Mouse (Mus musculus): ENCODE measurements around the gene Negr1.

Gene Negr1

GRCm38 (mm10) chr3:157268742-157269141 lies 707.1 kb downstream of the Negr1 start:
- no peak for DNase-seq

DNA sequence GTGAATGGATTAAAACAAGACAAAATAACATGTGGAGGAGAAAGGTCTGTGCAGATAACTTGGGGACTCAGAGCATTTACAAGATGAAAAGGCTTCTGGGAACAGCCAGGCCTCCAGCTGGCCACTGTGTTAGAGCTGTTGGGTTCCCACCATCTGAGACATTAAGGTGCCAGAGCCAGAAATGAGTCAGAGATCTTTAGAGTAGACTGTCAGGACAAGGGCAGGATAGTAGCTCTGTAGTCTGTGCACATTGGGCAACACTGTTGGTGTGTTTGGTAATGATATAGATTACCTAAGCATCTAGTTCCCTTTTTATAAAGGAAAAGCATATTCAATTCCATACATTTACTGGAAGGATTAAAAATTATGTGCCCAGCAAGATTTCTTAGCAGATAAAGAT lies 710.8 kb downstream of the Negr1 start:
- DNase-seq: no peak

DNA sequence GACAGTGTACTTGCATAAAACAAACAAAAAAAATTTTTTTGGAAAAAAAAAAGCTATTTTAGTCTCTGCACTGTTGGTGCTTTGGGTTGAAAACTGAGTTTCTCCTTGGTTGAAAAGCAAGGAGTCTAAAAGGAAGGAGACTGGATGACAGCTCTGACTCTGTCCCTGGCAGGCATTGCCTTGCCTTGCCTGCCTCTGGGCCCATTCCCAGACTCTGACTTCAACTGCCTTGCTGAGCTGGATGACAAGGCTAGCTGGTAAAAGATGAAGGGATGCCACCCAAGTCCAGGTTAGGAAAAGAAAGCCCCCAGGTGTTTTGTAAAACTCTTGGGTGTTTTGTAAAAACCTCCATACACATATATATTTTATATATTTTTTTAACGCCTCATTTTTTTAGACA lies 712.5 kb downstream of the Negr1 start:
- DNase-seq: no peak

- DNase-seq: no peak
Observed at GRCm38 (mm10) chr3:157279717-157280116, 718.1 kb downstream of the Negr1 start.

- no peak for DNase-seq
Observed at GRCm38 (mm10) chr3:157281259-157281658, 719.7 kb downstream of the Negr1 start.

- no peak for DNase-seq
Observed at GRCm38 (mm10) chr3:157291286-157291685, 729.7 kb downstream of the Negr1 start.

DNA sequence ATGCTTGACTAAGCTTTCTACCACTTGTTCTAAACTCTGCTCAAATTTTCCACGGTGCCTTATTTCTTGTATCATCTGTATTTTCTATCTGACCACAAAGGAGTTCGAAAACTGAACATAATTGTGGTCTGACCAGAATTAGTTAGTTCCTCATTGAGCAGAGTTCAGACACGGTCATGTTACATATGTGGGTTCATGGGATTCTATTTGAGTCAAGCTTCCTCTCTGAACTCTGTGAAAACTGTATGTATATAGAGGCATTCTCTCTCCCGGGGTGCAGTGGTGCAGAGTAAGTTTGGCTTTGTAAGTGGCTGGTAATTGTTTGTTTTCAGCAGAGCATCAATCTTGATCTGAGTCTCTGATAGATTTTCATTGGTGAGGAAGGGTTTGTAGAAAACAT lies 735.6 kb downstream of the Negr1 start:
- no peak for DNase-seq

GRCm38 (mm10) chr3:157303430-157304116 lies 742.0 kb downstream of the Negr1 start:
- no peak for DNase-seq

DNA sequence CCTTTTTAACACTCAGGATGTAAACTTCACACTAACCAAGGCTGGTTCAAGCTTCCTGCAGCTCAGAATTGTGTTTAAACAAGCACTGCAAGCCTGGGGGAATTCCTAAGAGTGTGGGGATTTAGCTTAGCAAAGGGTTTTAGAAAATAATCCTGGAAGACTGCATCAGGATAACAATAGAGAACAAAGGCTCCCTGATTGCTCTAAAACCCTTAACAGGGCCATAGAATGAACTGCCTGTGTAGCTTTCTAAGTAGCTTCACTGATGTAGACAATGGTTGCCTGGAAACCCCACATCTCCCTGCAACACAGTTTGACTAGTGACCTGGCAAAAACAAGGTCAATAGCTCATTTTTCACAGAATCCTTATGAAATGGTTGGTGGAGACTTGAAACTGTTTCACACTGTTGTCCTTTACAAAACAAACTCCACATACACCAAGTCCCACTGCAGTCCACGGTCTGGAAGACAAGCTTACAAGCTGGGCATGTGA lies 759.5 kb downstream of the Negr1 start:
- no peak for DNase-seq

GRCm38 (mm10) chr3:157321834-157322233 lies 760.2 kb downstream of the Negr1 start:
- no peak for DNase-seq

DNA sequence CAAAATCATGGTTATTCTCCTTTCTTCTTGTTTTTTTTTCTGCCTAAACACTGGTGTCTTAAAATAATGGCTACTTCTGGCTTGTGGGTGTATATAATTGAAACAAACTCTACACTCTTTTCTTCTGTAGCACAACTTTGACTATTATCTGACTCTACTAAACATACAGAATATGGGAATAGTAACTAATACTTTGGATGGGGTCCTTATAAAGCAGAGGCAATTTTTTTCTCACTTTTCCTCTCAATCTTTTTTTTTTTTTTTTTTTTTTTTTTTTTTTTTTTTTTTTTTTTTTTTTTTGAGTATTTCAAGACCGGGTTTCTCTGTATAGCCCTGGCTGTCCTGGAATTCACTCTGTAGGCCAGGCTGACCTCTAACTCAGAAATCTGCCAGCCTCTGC lies 772.6 kb downstream of the Negr1 start:
- no peak for DNase-seq

- no peak for DNase-seq
Observed at GRCm38 (mm10) chr3:157349480-157349879, 787.9 kb downstream of the Negr1 start.

GRCm38 (mm10) chr3:157358905-157359304 lies 797.3 kb downstream of the Negr1 start:
- DNase-seq: no peak

DNA sequence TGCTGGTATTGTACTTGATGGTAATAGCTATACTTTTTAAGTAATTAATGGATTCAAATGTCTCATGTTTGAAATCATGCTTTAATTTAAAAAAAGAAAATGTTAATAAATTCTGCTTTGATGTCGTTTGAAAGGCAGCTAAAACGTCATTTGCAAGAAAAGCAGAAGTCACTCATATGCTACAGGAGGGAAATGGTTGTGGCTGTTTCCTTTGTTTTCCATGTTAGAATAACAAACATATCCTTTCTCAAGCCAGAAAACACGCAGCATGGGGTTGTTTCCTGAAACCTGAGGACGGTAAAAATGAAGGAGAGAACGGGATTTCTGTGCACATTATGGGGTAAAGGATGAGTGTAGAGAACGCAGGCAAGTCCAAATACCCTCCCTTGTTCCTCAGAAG lies 798.2 kb downstream of the Negr1 start:
- no peak for DNase-seq

Measured in kidney, adult 11 months (tissue).